18 mouse cellular contexts compared by ENCODE assay signal in the genomic region with DNA sequence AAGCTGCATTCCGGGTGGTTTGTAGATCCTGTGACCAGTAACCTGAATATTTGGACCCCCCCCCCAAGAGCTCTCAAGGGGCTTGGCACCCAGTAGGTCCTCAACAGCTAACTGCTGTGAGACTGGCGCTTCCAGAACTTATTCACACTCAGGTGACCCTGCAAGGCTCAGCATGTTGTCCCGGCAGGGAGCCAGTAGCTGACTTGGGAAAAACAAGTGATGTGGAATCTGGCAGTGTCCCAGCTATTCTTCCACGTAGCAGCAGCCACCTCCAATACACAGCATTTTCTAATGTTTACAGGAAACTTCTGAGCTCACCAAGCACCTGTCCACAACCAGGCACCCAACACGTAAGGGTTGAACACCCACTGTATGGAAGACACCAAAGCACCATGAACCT. TPM values are rescaled to one million over a fixed set of nuclear protein-coding genes. Genes with fewer than 3 reads are reported as not detected.
A peak's percentile ranks its signal among the peaks of the same experiment; 100 is the strongest.
DNase-seq lines count a peak whose midpoint lies in the region; ATAC-seq lines count a peak whose summit lies in the region.
"Had no signal": no experiment of that assay in that cellular context is flagged by ENCODE, and none has a peak within 500 bp of the region (broad histone marks: within the 10 kb centered on the region; RNA-seq: fewer than 3 reads in every experiment).

No protein-coding gene starts in this region.

- no peak overlapping the region for H3K4me2 ChIP-seq in kidney, embryonic 16.5 days (replicated peaks; ENCODE audit: low read depth, low read length)
- H3K4me2 ChIP-seq: forebrain, embryonic 15.5 days; hindbrain, embryonic 14.5 days; liver, embryonic 15.5 days; midbrain, embryonic 15.5 days had no signal

- 62% methylated on average over 5 of the region's 5 CpGs for WGBS in kidney, embryonic 16.5 days

- no peak overlapping the region for H3K4me3 ChIP-seq in kidney, embryonic 16.5 days (ENCODE audit: low read length)
- H3K4me3 ChIP-seq: erythroblast, embryonic 14.5 days; forebrain, embryonic 15.5 days; liver, embryonic 15.5 days; megakaryocyte, embryonic 14.5 days; midbrain, embryonic 15.5 days had no signal

- DNase-seq in kidney, adult 18-20 months, result peak; percentile 51
- DNase-seq in kidney, adult 9 months, result peak; percentile 73
- peak; percentile 77 to 79 for DNase-seq in kidney, postnatal 36 days
- DNase-seq in lung, postnatal 36 days, result peak; percentile 43
- DNase-seq in layer of hippocampus, adult 9-10 months (ENCODE audit: low spot score), result no peak
- no peak for DNase-seq in heart, adult 9 months (ENCODE audit: low spot score in 2 of 2)
- DNase-seq: cerebellum, postnatal 25 days; right cerebral cortex, postnatal 25 days; thymus, postnatal 14 days had no signal

- no peak overlapping the region for H3K27ac ChIP-seq in kidney, embryonic 16.5 days (ENCODE audit: low read length)
- H3K27ac ChIP-seq: forebrain, embryonic 15.5 days; hindbrain, embryonic 14.5 days; liver, embryonic 15.5 days; midbrain, embryonic 15.5 days had no signal

- ATAC-seq in kidney, embryonic 16.5 days (ENCODE audit: low FRiP score, low TSS enrichment), result no peak
- ATAC-seq: forebrain, embryonic 15.5 days; intestine, embryonic 16.5 days; midbrain, embryonic 15.5 days had no signal

- H3K9ac ChIP-seq in kidney, embryonic 16.5 days (replicated peaks; ENCODE audit: low read length), result no peak overlapping the region
- H3K9ac ChIP-seq: forebrain, embryonic 15.5 days; hindbrain, embryonic 14.5 days; liver, embryonic 15.5 days; midbrain, embryonic 15.5 days had no signal

- H3K9me3 ChIP-seq in kidney, embryonic 16.5 days (ENCODE audit: low read length), result no peaks in the 10 kb centered on the region
- H3K9me3 ChIP-seq: forebrain, embryonic 15.5 days; liver, embryonic 15.5 days; megakaryocyte, embryonic 14.5 days; midbrain, embryonic 15.5 days had no signal

- no peaks in the 10 kb centered on the region for H3K36me3 ChIP-seq in kidney, embryonic 16.5 days (ENCODE audit: insufficient read depth, low read length)
- H3K36me3 ChIP-seq: forebrain, embryonic 15.5 days; liver, embryonic 15.5 days; midbrain, embryonic 15.5 days had no signal

- H3K4me1 ChIP-seq in kidney, embryonic 16.5 days (ENCODE audit: insufficient read depth, low read length), result no peaks in the 10 kb centered on the region
- H3K4me1 ChIP-seq: forebrain, embryonic 15.5 days; liver, embryonic 15.5 days; megakaryocyte, embryonic 14.5 days; midbrain, embryonic 15.5 days had no signal

- H3K27me3 ChIP-seq in kidney, embryonic 16.5 days (ENCODE audit: insufficient read depth, low read length), result no peaks in the 10 kb centered on the region
- H3K27me3 ChIP-seq: forebrain, embryonic 15.5 days; liver, embryonic 15.5 days; megakaryocyte, embryonic 14.5 days; midbrain, embryonic 15.5 days had no signal

RNA-seq across cellular contexts. Expression of a gene that starts 15.5 kb away (rescaled TPM):
- not detected in 2 replicates for polyA plus RNA-seq in kidney, embryonic 16.5 days (2015; fragmentation: Nextera tagmentation; extraction: Ambion mirVana)
- polyA plus RNA-seq: erythroblast, embryonic 14.5 days; forebrain, embryonic 15.5 days; heart, postnatal 0 days; hindbrain, embryonic 14.5 days; intestine, embryonic 16.5 days; liver, embryonic 15.5 days; midbrain, embryonic 15.5 days had no signal

Comparison
In these comparisons a context has a peak if more than half of its experiments do, and no peak if none do; other contexts are left out.
1. DNase-seq: peak in kidney, adult 18-20 months (single experiment), kidney, adult 9 months (single experiment), kidney, postnatal 36 days (2 of 2) and lung, postnatal 36 days (single experiment); none in layer of hippocampus, adult 9-10 months (single experiment) and heart, adult 9 months (0 of 2).